ENCODE assay signal across 9 mouse cellular contexts in the genomic region with DNA sequence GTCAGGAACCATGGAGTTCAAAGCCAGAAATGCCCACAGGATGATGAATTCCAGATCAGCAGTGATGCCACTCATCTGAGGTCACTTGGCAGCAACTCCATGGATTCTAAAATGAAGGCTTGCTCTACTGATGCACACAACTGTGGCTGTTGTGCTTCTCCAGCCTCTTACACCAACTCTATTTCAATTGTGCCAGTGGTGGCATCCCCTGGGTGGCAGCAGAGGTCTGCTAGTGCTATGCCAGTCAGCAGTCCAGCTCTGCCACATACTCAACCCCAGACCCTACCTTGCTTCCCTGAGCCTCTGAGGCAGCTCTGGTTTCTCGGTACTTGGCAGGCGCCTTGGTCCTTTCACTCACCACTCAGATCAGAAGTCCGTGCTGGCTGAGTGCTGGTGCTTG. TPM values are rescaled to one million over a fixed set of nuclear protein-coding genes. Genes with fewer than 3 reads are reported as not detected.
DNase-seq lines count a peak whose midpoint lies in the region; ATAC-seq lines count a peak whose summit lies in the region.
"Had no signal": no experiment of that assay in that cellular context is flagged by ENCODE, and none has a peak within 500 bp of the region (broad histone marks: within the 10 kb centered on the region; RNA-seq: fewer than 3 reads in every experiment).

No protein-coding gene starts in this region.

- H3K36me3 ChIP-seq in heart, embryonic 15.5 days, result no peaks in the 10 kb centered on the region
- H3K36me3 ChIP-seq in heart, embryonic 11.5 days (ENCODE audit: control insufficient read depth, insufficient read depth, low read length), result no peaks in the 10 kb centered on the region
- H3K36me3 ChIP-seq in forebrain, embryonic 13.5 days (ENCODE audit: poor library complexity, severe bottlenecking), result no peaks in the 10 kb centered on the region
- H3K36me3 ChIP-seq: neural tube, embryonic 13.5 days had no signal

- H3K4me3 ChIP-seq in heart, embryonic 15.5 days, result no peak overlapping the region
- no peak overlapping the region for H3K4me3 ChIP-seq in heart, embryonic 11.5 days (ENCODE audit: low read depth, low read length)
- H3K4me3 ChIP-seq in forebrain, embryonic 13.5 days, result no peak overlapping the region
- H3K4me3 ChIP-seq: erythroblast, embryonic 14.5 days; neural tube, embryonic 13.5 days had no signal

- H3K9me3 ChIP-seq in heart, embryonic 15.5 days (replicated peaks), result no peaks in the 10 kb centered on the region
- no peaks in the 10 kb centered on the region for H3K9me3 ChIP-seq in heart, embryonic 11.5 days (replicated peaks; ENCODE audit: control insufficient read depth, low read length)
- H3K9me3 ChIP-seq in forebrain, embryonic 13.5 days (replicated peaks), result no peaks in the 10 kb centered on the region
- H3K9me3 ChIP-seq: neural tube, embryonic 13.5 days had no signal

- ATAC-seq in heart, embryonic 15.5 days (replicated peaks; ENCODE audit: insufficient number of reproducible peaks, insufficient read depth, low FRiP score, low read depth), result peak; percentile 50; the same call in 1 of the 2 replicates
- no peak for ATAC-seq in heart, embryonic 11.5 days (replicated peaks; ENCODE audit: insufficient number of reproducible peaks, low FRiP score, low TSS enrichment)
- ATAC-seq in forebrain, embryonic 13.5 days, result no peak
- no peak for ATAC-seq in granulocyte monocyte progenitor cell, adult 5-6 weeks (replicated peaks; ENCODE audit: poor library complexity, severe bottlenecking)

- H3K4me2 ChIP-seq in heart, embryonic 15.5 days, result no peak overlapping the region
- no peak overlapping the region for H3K4me2 ChIP-seq in heart, embryonic 11.5 days
- H3K4me2 ChIP-seq in forebrain, embryonic 13.5 days, result no peak overlapping the region
- H3K4me2 ChIP-seq: neural tube, embryonic 13.5 days had no signal

- no peaks in the 10 kb centered on the region for H3K27me3 ChIP-seq in heart, embryonic 15.5 days
- no peaks in the 10 kb centered on the region for H3K27me3 ChIP-seq in heart, embryonic 11.5 days (ENCODE audit: control insufficient read depth, insufficient read depth, low read length)
- H3K27me3 ChIP-seq in forebrain, embryonic 13.5 days, result no peaks in the 10 kb centered on the region
- H3K27me3 ChIP-seq: neural tube, embryonic 13.5 days had no signal

- 38% methylated on average over 3 of the region's 3 CpGs for WGBS in heart, embryonic 15.5 days
- 38% methylated on average over 3 of the region's 3 CpGs for WGBS in heart, embryonic 11.5 days (ENCODE audit: insufficient replicate concordance)
- 77% methylated on average over 3 of the region's 3 CpGs for WGBS in forebrain, embryonic 13.5 days

- H3K4me1 ChIP-seq in heart, embryonic 15.5 days (replicated peaks), result no peaks in the 10 kb centered on the region
- no peaks in the 10 kb centered on the region for H3K4me1 ChIP-seq in heart, embryonic 11.5 days (ENCODE audit: control insufficient read depth, insufficient read depth, low read length)
- no peaks in the 10 kb centered on the region for H3K4me1 ChIP-seq in forebrain, embryonic 13.5 days
- H3K4me1 ChIP-seq: neural tube, embryonic 13.5 days had no signal

- H3K27ac ChIP-seq in heart, embryonic 15.5 days, result no peak overlapping the region
- no peak overlapping the region for H3K27ac ChIP-seq in heart, embryonic 11.5 days (ENCODE audit: low read depth, low read length)
- no peak overlapping the region for H3K27ac ChIP-seq in forebrain, embryonic 13.5 days
- H3K27ac ChIP-seq: neural tube, embryonic 13.5 days had no signal

- peak; percentile 44 for DNase-seq in right cerebral cortex, adult 18-20 months
- DNase-seq in right cerebral cortex, postnatal 36 days (ENCODE audit: low spot score in 2 of 2), result no peak
- peak; percentile 52 for DNase-seq in heart, postnatal 4 days

- no peak overlapping the region for H3K9ac ChIP-seq in heart, embryonic 15.5 days
- no peak overlapping the region for H3K9ac ChIP-seq in heart, embryonic 11.5 days (ENCODE audit: low read depth, low read length)
- no peak overlapping the region for H3K9ac ChIP-seq in forebrain, embryonic 13.5 days
- H3K9ac ChIP-seq: neural tube, embryonic 13.5 days had no signal

RNA-seq across cellular contexts. Expression of gene Pomc, which starts 25.9 kb away (rescaled TPM):
- 1.2 and 1.6 TPM in 2 replicates for polyA plus RNA-seq in heart, embryonic 15.5 days (2015; fragmentation: Nextera tagmentation; extraction: Ambion mirVana)
- polyA plus RNA-seq in heart, embryonic 11.5 days (2014; fragmentation: Nextera tagmentation; extraction: Ambion mirVana), result 2.6 and 2.9 TPM in 2 replicates
- total RNA-seq in heart, postnatal 4 days (2021), result under 1 TPM in 1 of 2 experiments, not detected in 1; 0.29 TPM
- polyA plus RNA-seq in forebrain, embryonic 13.5 days (2015; fragmentation: Nextera tagmentation; extraction: Ambion mirVana), result 13.1 and 24.1 TPM in 2 replicates
- not detected in 2 replicates for total RNA-seq in granulocyte monocyte progenitor cell, adult 5-6 weeks (2014; fragmentation: Nextera tagmentation)
- total RNA-seq in granulocyte monocyte progenitor cell, adult 5-6 weeks (2017), result 1.4 and 3.3 TPM in 2 replicates
- polyA plus RNA-seq: erythroblast, embryonic 14.5 days had no signal

Comparison
In these comparisons a context has a peak if more than half of its experiments do, and no peak if none do; other contexts are left out.
1. DNase-seq: peak in right cerebral cortex, adult 18-20 months (single experiment) and heart, postnatal 4 days (single experiment); none in right cerebral cortex, postnatal 36 days (0 of 2).